Mouse (Mus musculus): ENCODE measurements around the gene Usp2. TPM values are rescaled to one million over a fixed set of nuclear protein-coding genes. Genes with fewer than 3 reads are reported as not detected.

Gene Usp2
- polyA plus RNA-seq (2012; rRNA removed; ENCODE audit: low replicate concordance) = 7.9 and 15.6 TPM in 2 replicates

DNA sequence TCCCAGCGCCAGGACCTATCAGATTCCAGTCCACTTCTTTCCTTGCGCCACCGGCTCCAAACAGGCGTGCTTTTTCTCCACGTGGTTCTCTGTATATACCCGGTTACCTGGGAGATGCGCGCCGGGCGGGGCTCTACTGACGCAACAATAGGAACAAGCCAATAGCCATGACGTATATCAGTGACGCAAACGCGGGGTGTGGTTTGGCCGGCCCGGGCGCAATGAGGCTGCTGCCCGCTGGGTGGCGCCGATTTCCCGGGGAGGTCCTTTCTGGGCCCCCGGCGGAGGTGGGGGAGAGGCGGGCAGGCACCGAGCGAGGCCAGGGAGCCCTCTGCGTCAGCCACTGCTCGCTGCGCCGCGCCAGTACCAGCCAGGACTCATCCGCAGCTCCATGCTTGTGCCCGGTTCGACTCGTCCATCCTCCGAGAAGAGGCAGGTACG lies at the start of gene Usp2:
TSS of gene Usp2 (plus strand) at position 237 of the 441 bp plus-strand sequence.

DNA sequence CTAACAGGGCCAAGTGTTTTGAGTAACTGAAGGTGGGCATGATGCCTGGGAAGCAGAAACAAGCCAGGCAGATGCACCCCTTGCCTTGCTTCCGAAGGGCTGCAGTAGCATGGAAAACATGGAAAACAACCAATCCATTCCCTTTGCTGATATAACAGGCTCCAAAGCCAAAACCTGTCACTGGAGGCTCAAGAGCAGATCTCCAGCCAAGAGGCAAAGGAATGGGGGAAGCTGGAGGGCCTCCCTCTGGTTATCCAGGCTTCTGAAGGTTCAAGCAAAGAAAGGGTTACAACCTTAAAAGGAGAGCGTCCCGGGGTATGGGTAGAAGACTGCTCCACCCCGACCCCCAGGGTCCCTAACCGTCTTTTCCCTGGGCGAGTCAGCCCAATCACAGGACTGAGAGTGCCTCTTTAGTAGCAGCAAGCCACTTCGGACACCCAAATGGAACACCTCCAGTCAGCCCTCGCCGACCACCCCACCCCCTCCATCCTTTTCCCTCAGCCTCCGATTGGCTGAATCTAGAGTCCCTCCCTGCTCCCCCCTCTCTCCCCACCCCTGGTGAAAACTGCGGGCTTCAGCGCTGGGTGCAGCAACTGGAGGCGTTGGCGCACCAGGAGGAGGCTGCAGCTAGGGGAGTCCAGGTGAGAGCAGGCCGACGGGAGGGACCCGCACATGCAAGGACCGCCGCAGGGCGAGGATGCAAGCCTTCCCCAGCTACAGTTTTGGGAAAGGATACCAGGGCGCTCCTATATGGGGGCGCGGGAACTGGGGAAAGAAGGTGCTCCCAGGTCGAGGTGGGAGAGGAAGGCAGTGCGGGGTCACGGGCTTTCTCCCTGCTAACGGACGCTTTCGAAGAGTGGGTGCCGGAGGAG lies 23.7 kb upstream of the Usp2 start, which contains the start of gene Thy1:
TSS of gene Thy1 (plus strand) at position 549 of the 872 bp plus-strand sequence.

GRCm38 (mm10) chr9:44101490-44101889 lies 34.7 kb downstream of the Usp2 start, which contains the start of gene Mfrp:
Gene Mfrp, plus strand, starts transcription at chr9:44101729.

GRCm38 (mm10) chr9:44107110-44107509 lies 40.3 kb downstream of the Usp2 start, which contains the start of gene C1qtnf5:
Gene C1qtnf5, plus strand, starts transcription at chr9:44107245.

DNA sequence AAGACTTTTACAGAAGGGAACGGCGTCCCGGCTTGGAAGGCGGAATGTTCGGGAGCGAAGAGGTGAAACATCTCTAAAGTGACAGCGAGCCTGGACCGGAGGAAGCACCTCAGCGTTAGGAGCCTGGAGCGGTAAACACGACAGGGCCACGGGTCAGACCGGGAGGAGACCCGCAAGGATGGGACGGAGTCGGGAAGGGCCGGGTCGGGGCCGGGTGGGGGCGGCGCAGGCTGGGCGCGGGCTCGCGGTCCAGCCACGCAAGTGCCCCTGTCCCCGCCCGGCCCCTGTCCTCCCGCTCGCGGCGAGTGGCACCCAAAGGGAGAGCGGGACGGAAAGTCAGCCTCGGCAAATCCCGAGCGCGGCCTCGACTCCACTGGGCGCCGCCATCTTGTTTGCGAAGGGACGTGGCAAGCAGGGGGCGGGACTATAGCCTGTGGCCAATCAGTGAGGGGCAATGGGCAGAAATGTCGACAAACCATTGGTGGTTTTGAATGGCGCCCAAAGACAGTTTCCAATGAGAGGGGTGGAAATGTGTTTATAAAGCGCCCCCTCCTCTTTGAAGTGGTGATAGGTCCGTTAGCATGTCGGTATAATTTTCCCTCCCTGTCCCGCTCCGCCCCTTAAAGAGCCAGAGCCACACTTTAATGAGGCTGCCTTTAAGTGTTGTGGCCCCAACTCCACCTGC lies 46.4 kb downstream of the Usp2 start, which contains the start of the genes Gm49380 and Rnf26:
TSS of gene Gm49380 (minus strand) at position 396 of the 685 bp plus-strand sequence.
TSS of gene Rnf26 (minus strand) at position 413 of the 685 bp plus-strand sequence.

GRCm38 (mm10) chr9:44134101-44134850 lies 67.5 kb downstream of the Usp2 start, which contains the start of gene Mcam:
Gene Mcam, plus strand, starts transcription at chr9:44134469.

Other genes starting within 250 kb of the Usp2 start
- gene Thy1, start 23.6 kb upstream of the Usp2 start, polyA plus RNA-seq (2012; rRNA removed; ENCODE audit: low replicate concordance) = 96.2 and 370 TPM in 2 replicates
- gene Mfrp, start 34.7 kb downstream of the Usp2 start, polyA plus RNA-seq (2012; rRNA removed; ENCODE audit: low replicate concordance) = 0.19 and 0.22 TPM in 2 replicates
- 29.5 and 33.1 TPM in 2 replicates for gene C1qtnf5, start 40.2 kb downstream of the Usp2 start, polyA plus RNA-seq (2012; rRNA removed; ENCODE audit: low replicate concordance)
- 0.23 TPM in 1 of 2 replicates, not detected in the other for gene Gm49380, start 46.5 kb downstream of the Usp2 start, polyA plus RNA-seq (2012; rRNA removed; ENCODE audit: low replicate concordance)
- gene Rnf26, start 46.5 kb downstream of the Usp2 start, polyA plus RNA-seq (2012; rRNA removed; ENCODE audit: low replicate concordance) = 31.5 and 51.6 TPM in 2 replicates
- gene Mcam, start 67.4 kb downstream of the Usp2 start, polyA plus RNA-seq (2012; rRNA removed; ENCODE audit: low replicate concordance) = 257 and 403 TPM in 2 replicates
- 11.5 and 18.6 TPM in 2 replicates for gene Cbl, start 167.0 kb downstream of the Usp2 start, polyA plus RNA-seq (2012; rRNA removed; ENCODE audit: low replicate concordance)
- not detected in 2 replicates for gene Ccdc153, start 173.7 kb downstream of the Usp2 start, polyA plus RNA-seq (2012; rRNA removed; ENCODE audit: low replicate concordance)
- gene Pdzd3, start 184.4 kb downstream of the Usp2 start, polyA plus RNA-seq (2012; rRNA removed; ENCODE audit: low replicate concordance) = 0.10 and 0.13 TPM in 2 replicates
- gene Nlrx1, start 201.6 kb downstream of the Usp2 start, polyA plus RNA-seq (2012; rRNA removed; ENCODE audit: low replicate concordance) = 23.7 and 26.2 TPM in 2 replicates
- gene Abcg4, start 221.6 kb downstream of the Usp2 start, polyA plus RNA-seq (2012; rRNA removed; ENCODE audit: low replicate concordance) = 4.6 and 20.7 TPM in 2 replicates
- gene Hinfp, start 238.7 kb downstream of the Usp2 start, polyA plus RNA-seq (2012; rRNA removed; ENCODE audit: low replicate concordance) = 27.2 and 45.3 TPM in 2 replicates